Mouse (Mus musculus) megakaryocyte, embryonic 14.5 days (primary cell): ENCODE data around the gene Rinl.

Source experiments
- FLI1 ChIP-seq: IDR thresholded peaks from 2 replicates; pipeline ENCODE4 v1.6.1; 2012; ENCODE audit warnings: low read length, inconsistent platforms, mixed read lengths
- GATA1 ChIP-seq: IDR thresholded peaks from 3 replicates; pipeline ENCODE4 v1.6.1; 2012; ENCODE audit warnings: mixed read lengths, low read length, inconsistent platforms, borderline replicate concordance

DNA sequence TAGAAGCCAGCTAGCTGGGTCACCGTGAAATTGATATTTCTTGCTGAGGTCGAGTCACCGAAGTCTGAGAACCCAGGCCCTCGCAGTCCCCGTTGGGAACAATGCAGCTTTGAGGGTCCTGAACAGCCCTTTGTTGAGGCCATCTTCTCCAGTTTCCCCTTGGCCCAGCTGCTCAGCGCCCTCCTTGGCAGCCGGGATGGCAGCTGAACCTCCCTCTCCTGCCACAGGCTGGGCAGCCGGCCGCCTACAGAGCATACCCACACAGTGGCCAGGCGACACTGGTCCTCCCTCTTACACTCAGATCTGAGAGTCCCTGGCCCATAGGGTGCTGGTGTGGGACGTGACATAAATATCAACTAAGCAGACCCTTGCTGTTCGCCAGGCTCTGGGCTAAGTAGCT is 14.6 kb upstream of the Rinl start:
- TF ChIP-seq GATA1 (no peak), FLI1 (no peak)
